Mouse (Mus musculus): ENCODE data around the gene Dido1. TPM values are rescaled to one million over a fixed set of nuclear protein-coding genes. Genes with fewer than 3 reads are reported as not detected.
A peak's percentile ranks its signal among the peaks of the same experiment; 100 is the strongest.

Dido1 gene
- polyA plus RNA-seq, 2 experiments: 26.4 to 39.7 TPM

GRCm38 (mm10) chr2:180611882-180612281, 97.9 kb downstream of the Dido1 start:
- Histone ChIP-seq H3K4me3 (replicated peaks; ENCODE audit: low read length) (no peak overlapping the region), H3K27ac (replicated peaks; ENCODE audit: low read depth, low read length) (peak overlapping the region; percentile 70; the same call in 1 of the 2 replicates), H3K4me2 (replicated peaks; ENCODE audit: low read depth, low read length, severe bottlenecking) (no peak overlapping the region), H3K9ac (ENCODE audit: low read depth, low read length, severe bottlenecking) (no peak overlapping the region), H3K4me1 (ENCODE audit: control insufficient read depth, insufficient read depth, low read length) (0 out of 2 replicates have a peak, but pooled peaks cover 3% of the 10 kb centered on the region), H3K9me3 (ENCODE audit: control insufficient read depth, low read length) (no peaks in the 10 kb centered on the region), H3K27me3 (ENCODE audit: control insufficient read depth, insufficient read depth, low read length) (no peaks in the 10 kb centered on the region), H3K36me3 (ENCODE audit: control insufficient read depth, insufficient read depth, low read length) (peaks cover 22% of the 10 kb centered on the region)
- no peak for DNase-seq (ENCODE audit: low spot score)
- TF ChIP-seq POLR2A (IDR thresholded peaks at IDR 0.05; ENCODE audit: borderline replicate concordance, extremely low read depth, insufficient read depth, insufficient read length): no peak
- 52% methylated on average over 2 of the region's 2 CpGs for WGBS
- peak; percentile 56 for ATAC-seq (ENCODE audit: low FRiP score, low read depth)

DNA sequence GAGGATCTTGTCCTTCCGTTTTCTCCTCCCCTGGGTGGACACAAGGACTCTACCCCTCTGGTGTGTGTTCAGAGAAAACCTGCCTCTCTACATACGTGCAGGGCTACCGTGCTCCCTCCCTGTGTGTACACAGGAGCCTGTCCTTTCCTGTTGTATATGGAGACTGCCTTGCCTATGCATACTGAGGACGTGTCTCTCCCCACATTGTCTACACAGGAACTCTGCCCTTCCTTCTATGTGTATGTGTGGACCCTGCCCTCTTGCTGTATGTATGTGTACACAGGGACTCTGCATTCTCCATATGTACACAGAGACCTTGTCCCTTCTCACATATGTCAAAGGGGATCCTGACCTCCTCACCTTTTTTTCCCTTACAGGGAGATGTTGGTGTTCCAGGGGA, 99.5 kb downstream of the Dido1 start:
- Histone ChIP-seq H3K36me3 (ENCODE audit: control insufficient read depth, insufficient read depth, low read length) (peaks cover 31% of the 10 kb centered on the region), H3K4me3 (replicated peaks; ENCODE audit: low read length) (no peak overlapping the region), H3K9ac (ENCODE audit: low read depth, low read length, severe bottlenecking) (no peak overlapping the region), H3K4me1 (ENCODE audit: control insufficient read depth, insufficient read depth, low read length) (0 out of 2 replicates have a peak, but pooled peaks cover 3% of the 10 kb centered on the region), H3K9me3 (ENCODE audit: control insufficient read depth, low read length) (no peaks in the 10 kb centered on the region), H3K4me2 (replicated peaks; ENCODE audit: low read depth, low read length, severe bottlenecking) (no peak overlapping the region), H3K27me3 (ENCODE audit: control insufficient read depth, insufficient read depth, low read length) (no peaks in the 10 kb centered on the region), H3K27ac (replicated peaks; ENCODE audit: low read depth, low read length) (peak overlapping the region; percentile 70)
- ATAC-seq (ENCODE audit: low FRiP score, low read depth): no peak
- DNase-seq (ENCODE audit: low spot score): no peak
- no peak for TF ChIP-seq POLR2A (IDR thresholded peaks at IDR 0.05; ENCODE audit: borderline replicate concordance, extremely low read depth, insufficient read depth, insufficient read length)
- 71% methylated on average over 4 of the region's 4 CpGs for WGBS

Other genes with a start within 250 kb of the Dido1 start
- 0.52 and 0.77 TPM in 2 replicates for gene Ntsr1, start 210.0 kb downstream of the Dido1 start, polyA plus RNA-seq (2012; rRNA removed)
- 0.40 TPM in 2 replicates for gene Ntsr1, start 210.0 kb downstream of the Dido1 start, polyA plus RNA-seq (2014; fragmentation: Nextera tagmentation; extraction: Ambion mirVana)
- gene Mrgbp, start 128.7 kb downstream of the Dido1 start, polyA plus RNA-seq (2012; rRNA removed): 46.6 and 52.2 TPM in 2 replicates
- 30.5 and 31.9 TPM in 2 replicates for gene Mrgbp, start 128.7 kb downstream of the Dido1 start, polyA plus RNA-seq (2014; fragmentation: Nextera tagmentation; extraction: Ambion mirVana)
- 67.5 and 78.6 TPM in 2 replicates for gene Ogfr, start 120.8 kb downstream of the Dido1 start, polyA plus RNA-seq (2012; rRNA removed)
- 71.4 and 84.5 TPM in 2 replicates for gene Ogfr, start 120.8 kb downstream of the Dido1 start, polyA plus RNA-seq (2014; fragmentation: Nextera tagmentation; extraction: Ambion mirVana)
- 612 and 663 TPM in 2 replicates for gene Col9a3, start 112.2 kb downstream of the Dido1 start, polyA plus RNA-seq (2012; rRNA removed)
- gene Col9a3, start 112.2 kb downstream of the Dido1 start, polyA plus RNA-seq (2014; fragmentation: Nextera tagmentation; extraction: Ambion mirVana): 334 and 360 TPM in 2 replicates
- gene Tcfl5, start 67.3 kb downstream of the Dido1 start, polyA plus RNA-seq (2012; rRNA removed): 1.8 and 2.0 TPM in 2 replicates
- 0.70 and 0.98 TPM in 2 replicates for gene Tcfl5, start 67.3 kb downstream of the Dido1 start, polyA plus RNA-seq (2014; fragmentation: Nextera tagmentation; extraction: Ambion mirVana)
- 58.9 and 64.0 TPM in 2 replicates for gene Gid8, start 118 bp upstream of the Dido1 start, polyA plus RNA-seq (2012; rRNA removed)
- 69.9 and 71.9 TPM in 2 replicates for gene Gid8, start 118 bp upstream of the Dido1 start, polyA plus RNA-seq (2014; fragmentation: Nextera tagmentation; extraction: Ambion mirVana)
- gene Slc17a9, start 15.3 kb upstream of the Dido1 start, polyA plus RNA-seq (2012; rRNA removed): 3.4 and 5.9 TPM in 2 replicates
- 1.7 and 2.2 TPM in 2 replicates for gene Slc17a9, start 15.3 kb upstream of the Dido1 start, polyA plus RNA-seq (2014; fragmentation: Nextera tagmentation; extraction: Ambion mirVana)
- not detected in 2 replicates for gene Bhlhe23, start 66.9 kb upstream of the Dido1 start, polyA plus RNA-seq (2012; rRNA removed)
- not detected in 2 replicates for gene Bhlhe23, start 66.9 kb upstream of the Dido1 start, polyA plus RNA-seq (2014; fragmentation: Nextera tagmentation; extraction: Ambion mirVana)
- gene Ythdf1, start 210.9 kb upstream of the Dido1 start, polyA plus RNA-seq (2012; rRNA removed): 66.3 and 85.7 TPM in 2 replicates
- 65.7 and 67.6 TPM in 2 replicates for gene Ythdf1, start 210.9 kb upstream of the Dido1 start, polyA plus RNA-seq (2014; fragmentation: Nextera tagmentation; extraction: Ambion mirVana)
- not detected in 2 replicates for gene Birc7, start 219.0 kb upstream of the Dido1 start, polyA plus RNA-seq (2012; rRNA removed)
- not detected in 2 replicates for gene Birc7, start 219.0 kb upstream of the Dido1 start, polyA plus RNA-seq (2014; fragmentation: Nextera tagmentation; extraction: Ambion mirVana)
- gene Nkain4, start 244.7 kb upstream of the Dido1 start, polyA plus RNA-seq (2012; rRNA removed): 9.2 and 11.2 TPM in 2 replicates
- gene Nkain4, start 244.7 kb upstream of the Dido1 start, polyA plus RNA-seq (2014; fragmentation: Nextera tagmentation; extraction: Ambion mirVana): 12.9 and 13.4 TPM in 2 replicates